Mouse (Mus musculus) frontal cortex, postnatal 14 days (tissue): ENCODE results near the gene Ltbp4.
A peak's percentile ranks its signal among the peaks of the same experiment; 100 is the strongest.

Experiments
- DNase-seq, 2 experiments: peaks; one replicate each; pipeline ENCODE4 v3.0.0; 2022; ENCODE audit warnings: low spot score in 2 of 2

Gene Ltbp4

GRCm38 (mm10) chr7:27337175-27337853 lies at the start of gene Ltbp4:
Ltbp4 (minus strand) TSS chr7:27337692.
- DNase-seq: no peak

DNA sequence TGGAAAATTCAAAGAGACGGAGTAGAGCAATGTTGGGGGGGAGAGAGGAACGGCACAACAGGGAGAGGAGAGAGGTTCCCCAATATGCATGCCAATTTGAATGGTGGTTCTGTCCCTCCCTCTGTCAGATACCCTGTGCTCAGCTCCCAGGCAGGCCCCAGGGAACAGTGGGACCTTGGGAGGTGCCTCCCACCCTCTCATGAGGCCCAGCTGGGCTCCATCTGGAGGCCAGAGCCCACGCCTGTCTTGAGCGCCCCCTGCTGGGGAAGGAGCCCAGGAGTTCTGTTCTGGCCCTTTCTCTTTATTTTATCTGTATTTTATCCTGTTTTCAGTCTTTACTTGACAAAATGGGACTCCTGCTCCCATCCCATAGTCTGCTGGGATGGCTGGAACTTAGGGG lies 47.2 kb upstream of the Ltbp4 start:
- DNase-seq: no peak

DNA sequence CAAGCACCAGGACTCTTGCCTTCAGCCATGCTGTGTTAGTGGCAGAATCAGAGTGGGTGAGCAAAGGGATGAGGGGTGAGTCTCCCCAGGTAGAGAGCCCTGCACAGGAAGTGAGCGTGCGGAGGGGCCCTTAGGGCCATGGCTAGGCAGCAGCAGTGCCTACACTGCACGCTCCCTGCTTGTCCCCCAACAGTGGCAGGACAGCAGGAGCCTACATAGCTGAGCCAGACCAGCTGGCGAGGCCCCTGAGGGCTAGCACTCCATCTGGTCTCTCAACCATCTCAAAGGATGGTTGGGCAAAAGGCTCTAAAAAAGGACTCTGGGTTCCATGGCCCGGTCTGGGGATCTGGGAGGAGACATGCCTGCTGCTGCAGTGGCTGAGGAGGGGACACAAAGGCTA lies 46.6 kb upstream of the Ltbp4 start:
- DNase-seq: no peak

DNA sequence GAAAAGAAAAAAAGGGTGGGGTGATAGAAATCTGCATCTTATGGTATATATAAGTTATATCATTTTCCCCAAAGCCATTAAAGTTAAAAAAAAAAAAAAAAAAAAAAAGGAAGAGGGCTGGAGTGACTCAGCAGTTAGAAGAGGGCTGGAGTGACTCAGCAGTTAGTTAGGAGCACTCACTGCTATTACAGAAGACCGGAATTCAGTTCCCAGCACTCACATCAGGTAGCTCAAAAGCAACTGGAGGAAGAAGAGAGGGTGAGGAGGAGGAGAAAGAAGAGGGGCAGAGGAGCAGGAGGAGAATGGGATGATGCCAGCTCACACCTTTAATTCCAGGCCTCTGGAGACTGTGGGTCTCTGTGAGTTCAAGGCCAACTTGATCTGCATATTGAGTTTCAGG lies 45.7 kb upstream of the Ltbp4 start:
- DNase-seq: no peak

DNA sequence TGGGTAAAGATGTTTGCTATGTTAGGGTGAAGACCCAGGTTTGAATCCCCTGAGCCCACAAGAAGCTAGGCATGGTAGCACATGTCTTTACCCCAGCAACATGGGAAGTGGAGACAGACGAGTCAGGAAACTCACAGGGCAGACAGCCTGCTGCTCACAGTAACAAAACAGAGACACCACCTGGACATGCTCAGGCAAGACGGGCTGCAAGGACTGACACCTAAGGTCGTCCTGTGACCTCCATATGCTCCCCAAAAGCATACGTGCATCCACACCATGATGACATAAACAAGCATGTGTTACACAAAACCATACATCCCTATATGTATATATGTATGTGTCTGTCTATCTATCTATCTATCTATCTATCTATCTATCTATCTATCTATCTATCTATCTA lies 44.1 kb upstream of the Ltbp4 start:
- DNase-seq: no peak

- no peak for DNase-seq
Measured at GRCm38 (mm10) chr7:27381009-27381408, 43.5 kb upstream of the Ltbp4 start.

- no peak for DNase-seq
Measured at GRCm38 (mm10) chr7:27379836-27380235, 42.3 kb upstream of the Ltbp4 start.

DNA sequence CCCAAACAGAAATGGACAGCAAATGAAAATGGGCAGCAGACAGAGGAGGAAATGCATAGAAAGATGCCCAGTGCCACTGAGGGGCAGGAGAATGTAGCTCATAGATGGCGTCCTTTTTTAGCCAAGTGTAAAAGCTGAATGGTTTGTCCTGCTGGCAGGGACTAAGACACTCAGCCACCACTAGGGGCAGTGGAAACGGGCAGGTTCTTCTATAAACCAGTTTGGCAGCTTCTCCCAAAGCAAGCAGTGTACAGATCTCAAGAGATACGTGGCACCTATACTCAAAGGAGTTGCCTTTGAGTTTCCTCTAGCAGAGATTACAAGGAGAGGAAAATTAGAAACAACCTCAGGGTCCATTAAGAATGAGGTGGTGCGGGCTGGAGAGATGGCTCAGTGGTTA lies 40.9 kb upstream of the Ltbp4 start:
- DNase-seq: no peak

DNA sequence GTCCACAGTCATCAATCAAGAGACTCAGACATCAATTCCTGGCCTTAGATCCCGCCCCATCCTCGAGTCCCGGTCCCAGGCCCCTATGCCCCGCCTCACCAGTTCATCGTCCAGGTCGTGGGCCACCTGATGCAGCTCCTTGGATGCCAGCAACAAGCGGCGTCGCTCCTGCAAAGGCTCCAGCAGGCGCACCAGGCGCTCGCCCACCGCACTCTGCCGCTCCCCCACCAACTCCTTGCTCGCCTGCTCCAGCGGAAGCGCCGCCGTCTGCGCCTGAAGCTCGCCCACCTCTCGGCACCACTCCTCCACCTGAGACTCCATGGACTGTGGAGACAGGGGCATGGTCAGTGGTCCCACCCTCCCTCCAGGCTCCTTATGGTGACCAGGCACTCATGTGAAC lies 37.8 kb upstream of the Ltbp4 start:
- no peak for DNase-seq

DNA sequence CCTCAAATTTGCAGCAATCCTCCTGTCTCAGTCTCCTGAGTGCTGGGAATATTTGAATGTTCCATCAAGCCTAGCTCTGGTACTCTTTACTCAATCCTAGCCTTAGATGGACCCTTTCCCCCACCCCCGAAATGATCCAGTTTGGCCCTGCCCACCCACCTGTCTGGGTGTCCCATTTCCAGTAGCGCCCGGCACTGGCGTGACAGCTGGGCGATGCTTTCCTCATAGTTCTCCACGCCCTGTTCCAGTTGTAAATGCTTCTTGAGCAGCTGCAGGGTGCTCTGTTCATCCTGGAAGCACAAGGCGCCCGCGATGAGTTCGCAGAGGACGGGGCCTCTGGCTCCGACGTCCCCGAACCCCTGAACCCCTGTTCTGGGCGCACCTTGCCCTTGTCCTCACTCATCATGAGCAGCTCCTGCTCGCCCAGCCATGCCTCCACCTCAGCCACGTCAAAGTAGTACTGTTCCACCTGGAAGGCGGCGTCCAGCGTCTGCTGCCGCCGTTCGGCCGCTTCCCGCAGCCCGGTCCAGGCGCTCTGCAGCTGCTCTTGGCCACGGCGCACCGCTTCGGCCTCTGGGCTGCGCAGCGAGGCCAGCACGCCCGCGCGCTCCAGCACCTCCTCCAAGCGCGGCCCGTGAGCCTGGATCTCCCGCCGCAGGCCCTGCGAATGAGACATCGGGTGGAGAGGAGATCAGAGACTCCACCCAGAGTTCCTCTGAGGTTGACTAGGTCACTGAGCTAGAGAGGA lies 34.4 kb upstream of the Ltbp4 start:
- DNase-seq: no peak

DNA sequence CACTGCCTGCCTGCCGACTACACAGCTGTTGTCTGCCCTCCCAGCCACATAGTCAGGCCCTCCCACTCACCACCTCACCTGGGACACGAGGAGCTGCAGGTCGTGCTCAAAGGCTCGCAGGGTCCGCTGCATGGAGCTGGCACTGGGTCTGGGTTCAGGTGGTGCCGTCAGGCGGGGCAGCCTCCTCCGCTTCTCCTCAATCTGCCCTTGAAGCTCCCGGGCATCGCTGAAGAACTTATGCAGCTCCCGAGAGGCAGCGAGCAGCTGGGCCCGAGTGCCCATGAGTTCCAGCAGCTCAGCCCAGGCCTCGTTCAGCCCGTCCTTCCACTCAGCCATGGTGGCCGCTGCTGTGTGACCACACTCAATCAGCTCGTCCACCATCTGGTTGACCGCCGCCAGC lies 31.6 kb upstream of the Ltbp4 start:
- no peak for DNase-seq

DNA sequence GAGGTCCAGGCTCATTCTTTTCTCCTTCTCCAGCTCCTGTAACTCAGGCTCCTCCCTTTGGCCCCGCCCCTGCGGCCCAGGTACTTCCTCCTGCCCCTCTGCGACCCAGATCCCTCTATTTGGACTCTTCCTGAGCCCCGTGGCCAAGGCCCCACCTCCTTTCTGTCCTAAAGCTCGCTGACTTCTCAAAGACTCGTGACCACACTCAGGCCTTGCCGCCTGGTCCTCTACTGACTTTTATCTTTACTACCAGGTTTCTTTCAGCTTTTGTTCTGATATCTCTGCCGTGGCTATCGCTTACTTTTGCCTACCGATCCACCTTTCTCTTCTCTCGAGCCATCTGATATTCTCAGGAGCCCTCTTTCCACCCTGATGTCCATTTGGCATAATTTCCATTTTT lies 30.5 kb upstream of the Ltbp4 start:
- DNase-seq: no peak

DNA sequence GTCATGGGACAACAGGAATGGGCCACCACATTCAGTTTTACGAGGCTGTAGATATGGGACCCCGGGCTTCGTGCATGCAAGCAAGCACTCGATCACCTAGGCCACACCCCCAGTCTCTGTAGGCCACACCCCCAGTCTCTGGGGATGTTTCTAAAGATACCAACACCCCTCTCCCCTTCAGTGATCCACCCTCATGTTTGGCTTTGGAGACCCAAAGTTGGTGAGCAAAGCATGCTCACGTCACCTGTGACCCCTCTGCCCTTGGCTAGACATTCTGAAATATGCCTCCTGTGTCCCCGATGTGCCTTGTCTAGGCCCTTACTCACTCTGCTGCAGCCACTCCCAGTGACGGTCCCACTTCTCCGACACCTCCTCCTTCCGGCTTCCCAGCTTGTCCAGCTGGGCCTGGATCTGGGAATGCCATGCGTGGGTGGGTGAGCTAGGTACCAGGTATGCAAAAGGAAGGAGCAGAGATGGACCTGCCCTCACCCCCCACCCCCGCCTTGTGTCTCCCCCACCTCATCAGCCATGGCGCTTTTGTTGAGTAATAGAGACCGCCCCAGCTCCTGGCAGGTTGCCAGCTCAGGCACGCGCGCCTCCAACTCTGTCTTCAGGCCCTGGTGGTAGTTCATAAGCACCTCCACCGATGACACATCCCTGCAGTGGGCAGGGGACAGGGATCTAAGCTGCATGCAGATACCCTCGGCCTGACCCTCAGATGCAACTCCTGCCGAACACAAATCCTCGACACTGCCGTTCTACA lies 28.8 kb upstream of the Ltbp4 start:
- DNase-seq: no peak

- DNase-seq: no peak
Measured at GRCm38 (mm10) chr7:27364379-27364778, 26.9 kb upstream of the Ltbp4 start.

- peak; percentile 98 for DNase-seq
Measured at GRCm38 (mm10) chr7:27361283-27361946, 23.9 kb upstream of the Ltbp4 start.

- DNase-seq: no peak
Measured at GRCm38 (mm10) chr7:27360749-27361148, 23.3 kb upstream of the Ltbp4 start.

GRCm38 (mm10) chr7:27359706-27360358 lies 22.3 kb upstream of the Ltbp4 start:
- no peak for DNase-seq

- no peak for DNase-seq
Measured at GRCm38 (mm10) chr7:27359162-27359561, 21.7 kb upstream of the Ltbp4 start.

DNA sequence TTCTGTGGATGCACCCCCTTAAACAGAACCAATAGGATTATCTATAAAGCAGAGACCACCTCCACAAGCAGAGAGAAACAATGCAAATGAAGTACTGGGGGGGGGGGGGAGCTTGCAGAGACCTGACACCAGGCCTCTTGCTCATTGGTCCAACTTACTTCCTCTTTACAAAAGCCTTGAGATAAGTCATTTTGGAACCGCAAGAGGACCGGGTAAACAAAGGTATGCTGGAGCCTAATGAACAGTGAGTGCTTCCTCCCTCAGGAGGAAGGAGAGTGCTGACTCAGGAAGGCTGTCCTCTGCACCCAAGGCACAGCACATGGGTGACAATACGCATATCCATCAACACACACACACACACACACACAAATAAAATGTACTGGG lies 20.1 kb upstream of the Ltbp4 start:
- no peak for DNase-seq

DNA sequence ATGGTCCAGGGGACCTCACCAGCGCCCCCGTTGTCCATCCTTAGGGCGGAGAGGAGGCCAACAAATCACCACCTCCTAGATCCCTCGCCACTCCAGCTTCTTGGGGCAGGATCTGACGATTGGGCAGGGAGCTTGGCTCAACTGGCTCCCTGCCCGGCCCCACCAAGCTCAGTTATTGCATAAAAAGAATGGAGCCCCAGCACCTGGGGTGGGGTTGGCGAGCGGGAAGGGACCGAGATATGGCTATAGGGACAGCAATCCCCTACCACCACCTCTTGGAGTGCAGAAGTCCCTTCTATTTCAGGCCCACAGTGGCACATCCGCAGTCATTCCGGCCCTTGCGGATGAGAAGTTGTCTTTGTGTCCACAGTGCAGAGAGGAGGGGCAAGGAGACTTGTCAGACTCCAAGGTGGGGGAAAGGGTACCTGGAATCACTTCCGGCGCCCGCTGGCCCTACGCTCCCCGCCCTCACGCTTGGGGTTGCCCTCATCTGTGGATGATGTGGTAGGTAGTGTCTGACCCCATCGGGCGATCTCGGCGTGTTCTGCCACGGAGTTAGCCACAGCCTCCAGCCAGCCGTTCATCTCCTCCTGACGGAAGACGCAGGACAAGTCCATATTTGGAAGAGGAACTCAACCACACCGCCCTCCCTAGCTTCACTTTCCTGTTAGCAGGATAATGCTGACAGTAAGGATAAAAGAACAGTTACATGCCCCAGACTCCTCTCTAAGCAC lies 19.5 kb upstream of the Ltbp4 start, which contains the start of gene Gm20479:
Gm20479 (minus strand) TSS at position 559 of the 734 bp plus-strand sequence.
- DNase-seq: peak in 1 of 2 experiments; percentile 17

DNA sequence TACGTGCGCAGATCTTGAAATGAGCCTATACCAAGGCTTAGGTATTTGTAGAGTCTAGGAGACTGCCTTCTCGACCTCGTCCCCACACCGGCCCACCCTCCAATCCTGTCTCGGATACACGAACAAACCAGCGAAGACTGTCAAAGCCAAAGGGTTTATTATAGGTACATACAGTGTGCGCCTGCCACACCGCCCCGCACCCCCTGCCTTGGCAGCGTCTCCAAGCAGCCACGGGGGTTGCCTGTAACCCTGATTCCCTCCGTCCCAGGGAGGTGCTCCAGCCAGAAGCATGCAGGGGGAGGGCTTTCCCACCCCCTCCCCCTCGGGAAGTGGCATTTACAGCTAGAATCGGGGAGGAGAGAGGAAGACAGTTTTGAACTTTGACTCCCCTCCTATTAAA lies 18.8 kb upstream of the Ltbp4 start:
- DNase-seq: peak in 1 of 2 experiments; percentile 41
